Mouse (Mus musculus): ENCODE measurements around the gene Csad. TPM values are rescaled to one million over a fixed set of nuclear protein-coding genes. Genes with fewer than 3 reads are reported as not detected.
"Not testable (repeated sequence)": the region's sequence is repeated elsewhere in the genome, so short reads cannot be mapped to it uniquely, and the experiment has no call there.

The Csad gene
- polyA plus RNA-seq, 1 experiment from 2014 or later = 33.7 TPM

DNA sequence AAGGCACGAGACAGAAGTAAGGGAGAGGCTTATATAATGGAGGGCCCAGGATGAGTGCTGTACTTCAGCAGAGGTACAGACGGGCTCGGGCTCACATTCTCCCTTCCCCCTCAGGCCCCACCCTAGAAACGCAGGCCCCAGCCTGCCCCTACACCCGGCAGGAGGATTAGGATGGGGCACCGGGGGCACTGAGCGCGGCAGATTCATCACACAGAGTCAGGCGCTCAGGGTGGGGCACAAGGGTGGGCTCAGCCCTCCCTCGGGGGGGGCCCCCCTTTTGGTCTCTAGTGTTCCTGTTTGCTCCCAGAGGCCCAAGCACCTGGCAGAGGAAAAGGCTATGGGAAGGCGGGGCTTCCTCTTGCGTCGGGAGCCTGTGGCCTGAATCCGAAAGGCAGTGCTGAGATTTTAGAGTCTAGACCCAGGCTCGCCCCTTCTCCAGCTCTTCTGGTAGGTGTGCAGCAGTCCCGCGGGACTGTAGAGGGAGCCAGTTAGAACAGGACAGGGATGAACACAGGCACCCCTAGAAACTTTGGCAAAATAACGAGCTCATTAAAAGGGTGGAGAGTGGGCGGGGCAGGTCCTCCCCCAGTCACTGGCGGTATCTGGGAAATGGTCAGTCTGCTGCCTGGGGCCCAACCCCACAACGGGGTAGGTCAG lies 31.0 kb upstream of the Csad start:
- no peak for DNase-seq (ENCODE audit: low spot score)

DNA sequence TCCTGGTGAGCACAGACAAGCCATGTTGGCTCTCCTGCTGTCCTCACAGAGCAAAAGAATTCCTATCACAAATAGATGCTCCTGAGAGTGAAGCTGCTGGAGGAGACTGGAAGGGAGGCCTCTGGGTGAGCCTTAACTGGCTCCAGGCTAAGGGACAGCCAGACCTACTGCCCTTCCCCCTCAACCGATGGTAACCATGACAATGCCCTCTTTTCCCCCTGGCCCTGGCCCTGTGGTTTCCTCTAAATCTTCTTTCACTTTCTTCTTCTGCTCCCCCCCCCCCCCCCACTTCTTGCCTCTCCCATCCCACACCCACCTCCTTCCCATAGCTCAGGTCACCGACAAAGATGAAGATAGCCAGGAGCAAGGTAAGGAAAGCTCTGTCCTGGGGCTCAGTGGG lies 29.4 kb upstream of the Csad start:
- no peak for DNase-seq (ENCODE audit: low spot score)

GRCm38 (mm10) chr15:102232764-102233163 lies 28.2 kb upstream of the Csad start:
- no peak for DNase-seq (ENCODE audit: low spot score)

DNA sequence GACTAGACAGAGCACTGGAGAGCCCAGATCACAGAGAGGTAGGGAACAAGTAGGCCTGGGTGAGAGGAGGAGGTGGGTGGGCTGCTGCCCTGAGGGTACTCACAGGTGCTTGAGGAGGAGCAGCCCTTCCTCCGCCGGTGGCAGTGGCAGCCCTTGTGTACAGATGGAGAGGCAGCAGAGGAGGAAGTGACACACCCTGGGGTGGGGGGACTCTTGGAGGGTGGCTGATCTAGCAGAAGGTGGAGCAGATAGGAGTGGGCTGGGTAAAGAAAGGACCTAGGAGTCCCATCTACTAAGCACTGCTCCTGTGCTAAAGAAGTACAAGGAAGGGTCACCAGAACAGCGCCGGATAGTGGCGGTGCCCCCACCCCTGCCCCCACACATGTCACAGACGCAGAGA lies 27.2 kb upstream of the Csad start, which contains the start of gene Itgb7:
Gene Itgb7 (minus strand): TSS at position 197 of the 400 bp plus-strand sequence.
- peak; percentile 78 for DNase-seq (ENCODE audit: low spot score)

DNA sequence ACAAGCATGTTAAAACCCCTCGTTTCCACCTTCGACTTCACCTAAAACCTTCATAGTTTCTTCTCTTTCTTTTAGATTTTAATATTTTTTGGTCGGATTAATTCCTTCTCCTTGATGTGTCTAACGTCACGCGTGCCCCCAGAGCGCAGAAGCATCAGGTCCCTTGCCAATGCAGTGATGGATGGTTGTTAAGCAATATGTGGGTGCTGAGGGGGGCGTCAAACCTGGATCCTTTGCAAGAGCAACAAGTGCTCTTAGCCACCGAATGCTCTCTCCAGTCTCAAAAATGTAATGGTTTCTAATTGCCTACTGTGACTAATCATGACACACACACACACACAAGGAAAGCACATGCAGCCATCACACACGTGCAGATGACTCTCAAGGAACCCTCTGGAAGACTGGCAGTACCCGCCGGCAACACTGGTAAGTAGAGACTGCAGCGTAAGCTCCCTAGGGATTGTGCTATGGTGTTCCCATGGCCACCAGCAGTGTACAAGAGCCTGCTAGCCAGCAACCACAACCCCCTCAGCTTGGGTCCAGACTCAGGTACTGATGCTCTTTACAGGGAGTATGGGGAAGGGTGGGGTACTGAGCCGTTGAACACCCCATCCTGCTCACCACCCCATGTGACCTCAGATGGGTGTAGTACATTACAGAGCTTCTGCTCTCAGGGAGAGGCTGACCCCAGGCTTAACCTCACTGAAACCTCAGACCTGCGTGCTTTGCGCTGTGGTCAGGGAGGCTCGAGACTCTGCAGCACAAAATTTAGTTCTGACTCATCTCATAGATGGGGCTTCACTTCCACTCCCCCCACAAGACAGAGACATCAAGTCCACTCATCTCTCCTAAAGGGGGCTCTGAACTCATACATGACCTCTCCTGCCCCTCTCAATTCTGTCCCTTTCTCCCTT lies 26.1 kb upstream of the Csad start:
- DNase-seq (ENCODE audit: low spot score) = no peak

GRCm38 (mm10) chr15:102225619-102226018 lies 21.1 kb upstream of the Csad start:
- DNase-seq (ENCODE audit: low spot score) = not testable (repeated sequence)

GRCm38 (mm10) chr15:102224992-102225617 lies 20.6 kb upstream of the Csad start:
- DNase-seq (ENCODE audit: low spot score) = peak; percentile 82

- peak; percentile 91 for DNase-seq (ENCODE audit: low spot score)
These were observed 19.9 kb upstream of the Csad start for GRCm38 (mm10) chr15:102224186-102224991.

GRCm38 (mm10) chr15:102222386-102222785 lies 17.9 kb upstream of the Csad start:
- no peak for DNase-seq (ENCODE audit: low spot score)

DNA sequence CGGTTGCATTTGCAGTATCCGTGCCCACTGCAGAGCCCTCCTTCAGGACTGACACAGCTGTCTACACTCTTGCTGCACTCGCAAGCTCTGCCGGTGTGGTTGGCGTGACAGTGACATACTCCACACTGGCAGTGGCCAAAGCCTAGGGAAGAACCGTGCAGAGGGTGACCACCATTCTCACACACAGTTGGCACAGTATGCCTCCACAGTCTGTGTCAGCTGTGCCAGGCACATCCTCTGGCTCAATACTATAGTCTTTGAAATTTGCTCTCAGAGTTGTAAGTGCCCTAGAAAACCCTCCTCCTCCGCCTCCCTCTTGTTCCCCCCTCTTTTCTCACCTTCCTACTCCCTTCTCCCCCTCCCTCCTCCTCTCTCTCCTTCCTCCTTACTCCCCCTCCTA lies 12.8 kb upstream of the Csad start:
- DNase-seq (ENCODE audit: low spot score) = no peak

- DNase-seq (ENCODE audit: low spot score) = no peak
These were observed 12.1 kb upstream of the Csad start for GRCm38 (mm10) chr15:102216459-102217228.

DNA sequence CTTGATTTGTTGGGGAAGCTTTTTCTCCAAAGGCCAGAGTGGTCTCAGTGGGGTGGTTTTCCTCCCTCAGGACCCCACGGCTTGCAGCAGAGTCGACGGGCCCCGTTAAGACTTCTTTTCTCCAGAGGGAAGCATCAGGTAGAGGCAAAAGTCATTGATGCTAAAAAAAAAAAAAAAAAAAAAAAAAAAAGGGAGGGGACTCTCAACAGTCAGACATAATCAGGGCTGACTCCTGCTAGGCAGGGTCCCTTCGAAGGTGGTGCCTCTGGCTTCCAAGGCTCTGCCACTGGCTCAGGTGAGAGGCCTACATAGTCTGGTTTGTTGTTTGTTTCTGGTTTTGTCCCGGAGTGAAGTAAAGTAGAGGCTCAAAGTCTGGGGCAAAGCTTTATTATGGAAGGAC lies 11.1 kb upstream of the Csad start:
- no peak for DNase-seq (ENCODE audit: low spot score)

- DNase-seq (ENCODE audit: low spot score) = no peak
These were observed 9.6 kb upstream of the Csad start for GRCm38 (mm10) chr15:102214132-102214531.

GRCm38 (mm10) chr15:102211895-102212294 lies 7.4 kb upstream of the Csad start:
- DNase-seq (ENCODE audit: low spot score) = no peak

GRCm38 (mm10) chr15:102210816-102211215 lies 6.3 kb upstream of the Csad start:
- DNase-seq (ENCODE audit: low spot score) = no peak

DNA sequence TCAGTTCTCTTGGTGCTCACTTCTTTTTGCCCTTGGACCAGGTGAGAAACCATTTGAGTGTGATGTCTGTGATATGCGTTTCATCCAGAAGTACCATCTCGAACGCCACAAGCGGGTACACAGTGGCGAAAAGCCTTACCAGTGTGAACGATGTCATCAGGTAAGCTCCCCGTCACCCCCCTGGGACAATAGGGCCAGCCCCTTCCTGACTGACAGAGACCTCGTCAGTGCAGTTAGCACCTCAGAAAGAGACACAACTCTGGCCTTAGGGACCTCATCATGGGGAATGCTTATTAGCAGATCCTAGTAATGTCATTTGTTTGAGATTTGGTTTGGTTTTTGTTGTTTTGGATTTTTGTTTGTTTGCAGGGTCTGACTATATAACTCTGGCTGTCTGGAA lies 4.6 kb upstream of the Csad start:
- DNase-seq (ENCODE audit: low spot score) = no peak

DNA sequence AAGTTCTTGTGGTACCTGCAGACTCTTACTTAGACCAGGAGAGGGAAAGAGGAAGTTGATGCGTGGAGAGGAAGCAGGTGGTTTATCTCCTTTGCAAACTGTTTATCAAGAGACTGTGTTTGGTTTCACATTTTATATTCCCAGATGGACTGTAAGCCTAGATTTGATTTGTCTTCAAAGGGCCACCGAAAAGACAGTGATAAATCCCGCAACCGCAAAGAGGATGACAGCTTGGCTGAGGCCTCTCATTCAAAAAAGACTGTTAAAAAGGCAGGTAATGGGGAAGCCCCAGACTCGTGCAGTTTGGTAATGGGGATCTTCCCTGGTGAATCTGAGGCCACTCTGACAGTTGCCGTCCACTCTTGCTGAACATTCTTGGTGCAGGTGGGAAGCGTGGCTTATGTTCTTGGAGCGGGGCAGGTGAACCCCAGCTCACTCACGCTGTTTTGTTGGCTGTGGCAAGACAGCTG lies 3.6 kb upstream of the Csad start:
- peak; percentile 16 for DNase-seq (ENCODE audit: low spot score)

DNA sequence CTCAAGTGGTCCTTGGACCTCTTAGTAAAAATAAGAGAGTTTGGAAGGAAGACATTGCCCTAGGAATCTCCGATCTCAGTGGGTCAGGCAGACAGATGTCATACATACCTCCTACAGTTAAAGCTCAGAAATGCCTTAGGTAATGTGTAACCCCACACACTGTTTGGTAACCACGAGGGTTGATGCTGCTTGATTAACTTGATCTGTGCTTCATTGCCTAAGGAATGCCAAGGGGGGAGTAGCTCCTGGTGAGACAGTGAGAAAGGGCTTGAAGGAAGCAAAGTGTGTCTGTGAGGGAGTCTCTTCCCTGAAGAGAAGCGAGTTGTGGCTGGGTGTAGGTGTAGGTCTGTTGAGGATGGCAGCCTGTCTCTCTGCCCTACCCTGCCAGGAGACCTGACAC lies 2.8 kb upstream of the Csad start:
- DNase-seq (ENCODE audit: low spot score) = no peak

- no peak for DNase-seq (ENCODE audit: low spot score)
These were observed 1.3 kb upstream of the Csad start for GRCm38 (mm10) chr15:102205779-102206178.

DNA sequence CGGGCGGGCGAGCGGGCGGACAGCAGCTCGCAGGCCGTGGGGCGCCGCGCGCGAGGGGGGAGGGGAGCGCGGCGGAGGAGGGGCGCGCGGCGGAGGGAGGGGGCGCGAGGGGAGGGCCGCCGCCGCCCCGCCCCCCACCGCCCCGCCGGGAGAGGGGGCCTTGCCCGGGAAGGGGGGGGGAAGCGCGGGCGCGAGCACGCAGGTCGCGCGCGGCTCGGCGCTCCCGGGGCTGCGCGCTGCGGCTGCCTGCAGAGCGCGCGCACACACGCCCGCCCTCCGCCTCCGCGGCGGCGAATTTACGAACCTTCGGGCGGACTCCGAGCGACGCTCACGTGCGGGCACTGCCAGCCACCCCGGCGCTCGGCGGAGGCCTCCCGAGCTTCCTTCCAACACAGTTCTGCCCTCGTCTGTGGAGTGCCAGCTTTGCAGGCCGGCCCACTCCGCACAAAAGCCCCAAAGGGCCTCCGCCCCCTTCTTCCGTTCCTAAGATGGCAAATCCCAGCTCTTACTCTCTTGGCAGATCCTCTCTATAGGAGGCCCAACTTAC lies 616 bp downstream of the Csad start:
- DNase-seq (ENCODE audit: low spot score) = peak; percentile 76

Data from thymus, postnatal 0 days (tissue).